Mouse (Mus musculus) testis, adult 2 months (tissue): ENCODE measurements at regions not wholly inside any gene's neighbourhood (a gene's known extent, or its start where the extent isn't known, plus 50 kb on each side); places are given as distances from the start of the nearest gene placed in this dataset.

ENCODE experiments used
- CTCF ChIP-seq: fragments of 200-500 bp; IDR thresholded peaks from 2 replicates; pipeline ENCODE4 v1.5.1; 2012; ENCODE audit warnings: low read depth, mild to moderate bottlenecking, inconsistent platforms, low read length, moderate library complexity; ENCODE audit not compliant: control insufficient read depth, insufficient read depth, insufficient replicate concordance
- POLR2A ChIP-seq: fragments of 200-500 bp; IDR thresholded peaks from 2 replicates; pipeline ENCODE4 v1.6.1; 2012; ENCODE audit warnings: low read depth, mild to moderate bottlenecking, inconsistent platforms, low read length, moderate library complexity; ENCODE audit not compliant: control insufficient read depth

- TF ChIP-seq CTCF: no peak
- TF ChIP-seq POLR2A: no peak
Measured at GRCm38 (mm10) chr17:4636796-4637353, 357.3 kb upstream of the Arid1b start.
